Mouse (Mus musculus): Measurements from ENCODE around the gene Plod1. TPM values are rescaled to one million over a fixed set of nuclear protein-coding genes. Genes with fewer than 3 reads are reported as not detected.

Plod1 gene
- polyA plus RNA-seq, 1 experiment from 2014 or later, result 39.0 TPM

- 70% methylated on average over 3 of the region's 3 CpGs for WGBS
- Histone ChIP-seq H3K4me3 (ENCODE audit: low read length) (peak overlapping the region; percentile 94), H3K9me3 (ENCODE audit: control insufficient read depth, low read length) (no peaks in the 10 kb centered on the region), H3K36me3 (ENCODE audit: control insufficient read depth, insufficient read depth, low read length) (0 out of 2 replicates have a peak, but pooled peaks cover 2% of the 10 kb centered on the region), H3K9ac (ENCODE audit: low read depth, low read length) (peak overlapping the region; percentile 96), H3K4me2 (ENCODE audit: low read depth, low read length) (peak overlapping the region; percentile 47), H3K4me1 (ENCODE audit: control insufficient read depth, insufficient read depth, low read length) (peaks cover 16% of the 10 kb centered on the region), H3K27ac (ENCODE audit: low read length) (peak overlapping the region; percentile 76), H3K27me3 (replicated peaks; ENCODE audit: control insufficient read depth, insufficient read depth, low read length) (no peaks in the 10 kb centered on the region)
- ATAC-seq, result no peak
Measured at GRCm38 (mm10) chr4:147903601-147904000, 33.0 kb downstream of the Plod1 start.

- Histone ChIP-seq H3K36me3 (ENCODE audit: control insufficient read depth, insufficient read depth, low read length) (0 out of 2 replicates have a peak, but pooled peaks cover 2% of the 10 kb centered on the region), H3K27me3 (replicated peaks; ENCODE audit: control insufficient read depth, insufficient read depth, low read length) (no peaks in the 10 kb centered on the region), H3K4me2 (ENCODE audit: low read depth, low read length) (peak overlapping the region; percentile 47; the same call in 1 of the 2 replicates), H3K9me3 (ENCODE audit: control insufficient read depth, low read length) (no peaks in the 10 kb centered on the region), H3K27ac (ENCODE audit: low read length) (peak overlapping the region; percentile 76), H3K9ac (ENCODE audit: low read depth, low read length) (peak overlapping the region; percentile 30; the same call in 1 of the 2 replicates), H3K4me3 (ENCODE audit: low read length) (peak overlapping the region; percentile 12), H3K4me1 (ENCODE audit: control insufficient read depth, insufficient read depth, low read length) (peaks cover 16% of the 10 kb centered on the region)
- WGBS, result 84% methylated on average over 12 of the region's 12 CpGs
- no peak for ATAC-seq
Measured at GRCm38 (mm10) chr4:147902906-147903500, 33.6 kb downstream of the Plod1 start.

- Histone ChIP-seq H3K27ac (ENCODE audit: low read length) (peak overlapping the region; percentile 59), H3K4me3 (ENCODE audit: low read length) (no peak overlapping the region), H3K4me1 (ENCODE audit: control insufficient read depth, insufficient read depth, low read length) (peaks cover 16% of the 10 kb centered on the region), H3K36me3 (ENCODE audit: control insufficient read depth, insufficient read depth, low read length) (peaks cover 6% of the 10 kb centered on the region; the same call in 1 of the 2 replicates), H3K27me3 (replicated peaks; ENCODE audit: control insufficient read depth, insufficient read depth, low read length) (no peaks in the 10 kb centered on the region), H3K4me2 (ENCODE audit: low read depth, low read length) (no peak overlapping the region), H3K9me3 (ENCODE audit: control insufficient read depth, low read length) (no peaks in the 10 kb centered on the region), H3K9ac (ENCODE audit: low read depth, low read length) (no peak overlapping the region)
- peak; percentile 75 for ATAC-seq
- 78% methylated on average over 7 of the region's 7 CpGs for WGBS
Measured at GRCm38 (mm10) chr4:147900452-147900851, 36.1 kb downstream of the Plod1 start.

- no peak overlapping the region for H3K27ac ChIP-seq (ENCODE audit: low read length)
- no peaks in the 10 kb centered on the region for H3K27me3 ChIP-seq (replicated peaks; ENCODE audit: control insufficient read depth, insufficient read depth, low read length)
- H3K4me2 ChIP-seq (ENCODE audit: low read depth, low read length), result no peak overlapping the region
- H3K4me1 ChIP-seq (ENCODE audit: control insufficient read depth, insufficient read depth, low read length), result 0 out of 2 replicates have a peak, but pooled peaks cover 6% of the 10 kb centered on the region
- ATAC-seq, result no peak
- peaks cover 6% of the 10 kb centered on the region; the same call in 1 of the 2 replicates for H3K36me3 ChIP-seq (ENCODE audit: control insufficient read depth, insufficient read depth, low read length)
- no peaks in the 10 kb centered on the region for H3K9me3 ChIP-seq (ENCODE audit: control insufficient read depth, low read length)
- no peak overlapping the region for H3K4me3 ChIP-seq (ENCODE audit: low read length)
- WGBS, result 88% methylated on average over 3 of the region's 3 CpGs
- H3K9ac ChIP-seq (ENCODE audit: low read depth, low read length), result no peak overlapping the region
Measured at GRCm38 (mm10) chr4:147897348-147897747, 39.2 kb downstream of the Plod1 start.

GRCm38 (mm10) chr4:147896411-147896810, 40.2 kb downstream of the Plod1 start:
- Histone ChIP-seq H3K4me2 (ENCODE audit: low read depth, low read length) (no peak overlapping the region), H3K27ac (ENCODE audit: low read length) (no peak overlapping the region), H3K9me3 (ENCODE audit: control insufficient read depth, low read length) (no peaks in the 10 kb centered on the region), H3K4me3 (ENCODE audit: low read length) (no peak overlapping the region), H3K9ac (ENCODE audit: low read depth, low read length) (no peak overlapping the region), H3K36me3 (ENCODE audit: control insufficient read depth, insufficient read depth, low read length) (peaks cover 6% of the 10 kb centered on the region; the same call in 1 of the 2 replicates), H3K4me1 (ENCODE audit: control insufficient read depth, insufficient read depth, low read length) (0 out of 2 replicates have a peak, but pooled peaks cover 3% of the 10 kb centered on the region), H3K27me3 (replicated peaks; ENCODE audit: control insufficient read depth, insufficient read depth, low read length) (no peaks in the 10 kb centered on the region)
- no peak for ATAC-seq
- WGBS, result 46% methylated on average over 1 of the region's 1 CpGs

- H3K36me3 ChIP-seq (ENCODE audit: control insufficient read depth, insufficient read depth, low read length), result peaks cover 6% of the 10 kb centered on the region; the same call in 1 of the 2 replicates
- no peak overlapping the region for H3K4me2 ChIP-seq (ENCODE audit: low read depth, low read length)
- no peaks in the 10 kb centered on the region for H3K27me3 ChIP-seq (replicated peaks; ENCODE audit: control insufficient read depth, insufficient read depth, low read length)
- H3K9me3 ChIP-seq (ENCODE audit: control insufficient read depth, low read length), result no peaks in the 10 kb centered on the region
- 90% methylated on average over 4 of the region's 4 CpGs for WGBS
- H3K4me3 ChIP-seq (ENCODE audit: low read length), result no peak overlapping the region
- ATAC-seq, result no peak
- no peak overlapping the region for H3K9ac ChIP-seq (ENCODE audit: low read depth, low read length)
- no peak overlapping the region for H3K27ac ChIP-seq (ENCODE audit: low read length)
- H3K4me1 ChIP-seq (ENCODE audit: control insufficient read depth, insufficient read depth, low read length), result 0 out of 2 replicates have a peak, but pooled peaks cover 1% of the 10 kb centered on the region
Measured at GRCm38 (mm10) chr4:147895815-147896330, 40.7 kb downstream of the Plod1 start.

- H3K4me3 ChIP-seq (ENCODE audit: low read length), result no peak overlapping the region
- H3K9me3 ChIP-seq (ENCODE audit: control insufficient read depth, low read length), result no peaks in the 10 kb centered on the region
- no peak for ATAC-seq
- H3K27ac ChIP-seq (ENCODE audit: low read length), result no peak overlapping the region
- H3K4me2 ChIP-seq (ENCODE audit: low read depth, low read length), result no peak overlapping the region
- peaks cover 37% of the 10 kb centered on the region for H3K36me3 ChIP-seq (ENCODE audit: control insufficient read depth, insufficient read depth, low read length)
- no peaks in the 10 kb centered on the region for H3K27me3 ChIP-seq (replicated peaks; ENCODE audit: control insufficient read depth, insufficient read depth, low read length)
- no peak overlapping the region for H3K9ac ChIP-seq (ENCODE audit: low read depth, low read length)
- H3K4me1 ChIP-seq (ENCODE audit: control insufficient read depth, insufficient read depth, low read length), result no peaks in the 10 kb centered on the region
- 70% methylated on average over 6 of the region's 6 CpGs for WGBS
Measured at GRCm38 (mm10) chr4:147890341-147890740, 46.2 kb downstream of the Plod1 start.

- no peak overlapping the region for H3K9ac ChIP-seq (ENCODE audit: low read depth, low read length)
- no peaks in the 10 kb centered on the region for H3K4me1 ChIP-seq (ENCODE audit: control insufficient read depth, insufficient read depth, low read length)
- peaks cover 41% of the 10 kb centered on the region for H3K36me3 ChIP-seq (ENCODE audit: control insufficient read depth, insufficient read depth, low read length)
- H3K4me2 ChIP-seq (ENCODE audit: low read depth, low read length), result no peak overlapping the region
- ATAC-seq, result no peak
- no peak overlapping the region for H3K27ac ChIP-seq (ENCODE audit: low read length)
- no peak overlapping the region for H3K4me3 ChIP-seq (ENCODE audit: low read length)
- H3K27me3 ChIP-seq (replicated peaks; ENCODE audit: control insufficient read depth, insufficient read depth, low read length), result no peaks in the 10 kb centered on the region
- no peaks in the 10 kb centered on the region for H3K9me3 ChIP-seq (ENCODE audit: control insufficient read depth, low read length)
- WGBS, result 90% methylated on average over 4 of the region's 4 CpGs
Measured at GRCm38 (mm10) chr4:147888237-147888636, 48.3 kb downstream of the Plod1 start.

- WGBS, result 91% methylated on average over 7 of the region's 7 CpGs
- H3K27ac ChIP-seq (ENCODE audit: low read length), result no peak overlapping the region
Measured at GRCm38 (mm10) chr4:147887277-147887676, 49.3 kb downstream of the Plod1 start.

More at GRCm38 (mm10) chr4:147887277-147887676, 49.3 kb downstream of the Plod1 start:
- ATAC-seq, result no peak
- Histone ChIP-seq H3K4me3 (ENCODE audit: low read length) (no peak overlapping the region), H3K9me3 (ENCODE audit: control insufficient read depth, low read length) (no peaks in the 10 kb centered on the region), H3K36me3 (ENCODE audit: control insufficient read depth, insufficient read depth, low read length) (peaks cover 48% of the 10 kb centered on the region), H3K9ac (ENCODE audit: low read depth, low read length) (no peak overlapping the region), H3K27me3 (replicated peaks; ENCODE audit: control insufficient read depth, insufficient read depth, low read length) (no peaks in the 10 kb centered on the region), H3K4me2 (ENCODE audit: low read depth, low read length) (no peak overlapping the region), H3K4me1 (ENCODE audit: control insufficient read depth, insufficient read depth, low read length) (no peaks in the 10 kb centered on the region)
